Mouse (Mus musculus) heart, embryonic 12.5 days (tissue): ENCODE measurements around the gene Cryba1. TPM values are rescaled to one million over a fixed set of nuclear protein-coding genes. Genes with fewer than 3 reads are reported as not detected.

Experiments used
- ATAC-seq: fragments of 200-750 bp; cut with Nextera tagmentation; 2 replicates; pipeline ENCODE4 v1.8.0; 2017; ENCODE audit warnings: moderate TSS enrichment, moderate library complexity; ENCODE audit not compliant: insufficient number of reproducible peaks, low FRiP score
- H3K27ac ChIP-seq: fragments of 300-500 bp; sonication (generic); 2 replicates; pipeline ENCODE4 v1.5.1; 2016; ENCODE audit warnings: mild to moderate bottlenecking, moderate library complexity; ENCODE audit not compliant: poor library complexity, severe bottlenecking
- H3K27me3 ChIP-seq: fragments of 300-500 bp; sonication (generic); replicated peaks from 2 replicates; pipeline ENCODE4 v1.6.1; 2016; ENCODE audit warnings: mild to moderate bottlenecking, moderate library complexity
- H3K36me3 ChIP-seq: fragments of 300-500 bp; sonication (generic); 2 replicates; pipeline ENCODE4 v1.6.1; 2016; ENCODE audit warnings: mild to moderate bottlenecking, moderate library complexity
- H3K4me1 ChIP-seq: fragments of 300-500 bp; sonication (generic); replicated peaks from 2 replicates; pipeline ENCODE4 v1.6.1; 2016; ENCODE audit warnings: mild to moderate bottlenecking
- H3K4me2 ChIP-seq: fragments of 300-500 bp; sonication (generic); 2 replicates; pipeline ENCODE4 v1.6.1; 2016; ENCODE audit warnings: mild to moderate bottlenecking, moderate library complexity
- H3K4me3 ChIP-seq: fragments of 300-500 bp; sonication (generic); 2 replicates; pipeline ENCODE4 v1.5.1; 2016; ENCODE audit warnings: mild to moderate bottlenecking
- H3K9ac ChIP-seq: fragments of 300-500 bp; sonication (generic); 2 replicates; pipeline ENCODE4 v1.6.1; 2016; ENCODE audit warnings: mild to moderate bottlenecking, moderate library complexity
- H3K9me3 ChIP-seq: fragments of 300-500 bp; sonication (generic); replicated peaks from 2 replicates; pipeline ENCODE4 v1.6.1; 2016; ENCODE audit warnings: mild to moderate bottlenecking, moderate library complexity
- WGBS: fragments of 180-500 bp; shearing (Covaris S2); methylation state at CpG from one replicate; pipeline ENCODE4 v1.1.7; 2016; 5-methylcytosine and 5-hydroxymethylcytosine counted together
- polyA plus RNA-seq: library from polyadenylated mRNA; unstranded; fragments of >200 nt; fragmentation: Nextera tagmentation; extraction: Ambion mirVana; gene quantifications from 2 replicates; pipeline ENCODE4 v1.2.1, GENCODE M21; 2016

Cryba1 gene
- polyA plus RNA-seq, 1 experiment from 2014 or later = not detected

DNA sequence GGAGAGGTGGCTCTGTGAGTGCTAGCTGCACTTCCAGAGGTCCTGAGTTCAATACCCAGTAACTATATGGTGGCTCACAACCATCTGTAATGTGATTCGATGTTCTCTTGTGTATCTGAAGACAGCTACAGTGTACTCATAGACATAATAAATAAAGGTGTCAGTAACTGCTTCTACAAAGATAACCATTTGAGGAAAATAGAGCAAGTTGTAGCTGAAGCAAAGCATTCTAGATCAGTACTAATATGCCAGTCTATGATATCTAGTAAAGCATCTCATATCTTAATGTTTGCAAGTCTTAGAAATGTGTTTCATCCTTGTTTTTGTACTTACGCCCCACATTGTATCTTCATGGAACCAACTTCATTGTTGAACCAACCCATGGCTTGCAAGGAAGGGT is 6.0 kb downstream of the Cryba1 start:
- H3K9ac ChIP-seq = no peak overlapping the region
- H3K9me3 ChIP-seq = no peaks in the 10 kb centered on the region
- H3K4me3 ChIP-seq = no peak overlapping the region
- no peak for ATAC-seq
- H3K36me3 ChIP-seq = peaks cover 6% of the 10 kb centered on the region; the same call in 1 of the 2 replicates
- no peaks in the 10 kb centered on the region for H3K27me3 ChIP-seq
- H3K4me2 ChIP-seq = no peak overlapping the region
- 88% methylated on average over 2 of the region's 2 CpGs for WGBS
- H3K4me1 ChIP-seq = no peaks in the 10 kb centered on the region
- no peak overlapping the region for H3K27ac ChIP-seq

DNA sequence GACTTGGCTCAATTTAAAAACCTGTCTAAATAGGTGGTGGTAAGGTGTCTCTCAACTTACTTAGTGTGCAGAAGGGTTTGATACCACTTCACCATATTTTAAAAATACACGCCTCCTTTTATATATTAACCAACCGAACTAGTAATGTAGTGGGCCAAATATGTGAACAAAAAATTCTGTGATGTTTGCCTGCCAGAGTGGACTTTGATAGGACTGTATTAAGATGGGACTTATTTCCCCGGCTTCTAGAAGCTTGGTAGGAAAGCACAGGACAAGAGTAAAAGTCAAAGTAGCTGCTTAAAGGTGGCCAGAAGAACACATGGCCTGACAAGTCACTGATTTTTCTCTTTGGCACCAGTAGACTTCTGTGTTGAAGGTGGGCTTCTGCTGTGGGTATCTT is 11.3 kb downstream of the Cryba1 start:
- 94% methylated on average over 3 of the region's 3 CpGs for WGBS
- Histone ChIP-seq H3K27me3 (no peaks in the 10 kb centered on the region), H3K4me2 (no peak overlapping the region), H3K27ac (no peak overlapping the region), H3K36me3 (peaks cover 15% of the 10 kb centered on the region), H3K9me3 (no peaks in the 10 kb centered on the region), H3K9ac (no peak overlapping the region), H3K4me1 (0 out of 2 replicates have a peak, but pooled peaks cover 6% of the 10 kb centered on the region), H3K4me3 (no peak overlapping the region)
- no peak for ATAC-seq

DNA sequence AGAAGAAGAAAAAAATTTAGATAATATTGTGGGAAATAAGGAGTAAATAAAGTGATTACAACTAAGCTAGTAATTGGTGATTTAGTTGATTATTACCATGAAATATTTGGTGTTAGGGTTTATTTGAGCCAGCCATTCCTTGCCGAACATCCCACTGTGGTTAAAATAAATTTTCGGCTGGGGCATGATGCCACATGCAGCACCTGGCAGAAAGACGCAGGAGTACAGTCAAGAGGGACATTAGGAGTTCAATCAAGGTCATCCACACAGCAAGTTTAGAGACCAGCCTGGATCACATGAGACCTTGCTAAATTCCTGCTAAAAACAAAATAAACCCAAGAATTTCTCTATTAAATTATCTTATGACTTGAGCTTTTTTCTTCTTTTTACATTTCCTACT is 16.0 kb downstream of the Cryba1 start:
- ATAC-seq = no peak
- Histone ChIP-seq H3K27me3 (no peaks in the 10 kb centered on the region), H3K4me2 (no peak overlapping the region), H3K36me3 (peaks cover 40% of the 10 kb centered on the region), H3K9me3 (no peaks in the 10 kb centered on the region), H3K9ac (no peak overlapping the region), H3K27ac (no peak overlapping the region), H3K4me1 (0 out of 2 replicates have a peak, but pooled peaks cover 6% of the 10 kb centered on the region), H3K4me3 (no peak overlapping the region)
- WGBS = 85% methylated on average over 3 of the region's 3 CpGs

DNA sequence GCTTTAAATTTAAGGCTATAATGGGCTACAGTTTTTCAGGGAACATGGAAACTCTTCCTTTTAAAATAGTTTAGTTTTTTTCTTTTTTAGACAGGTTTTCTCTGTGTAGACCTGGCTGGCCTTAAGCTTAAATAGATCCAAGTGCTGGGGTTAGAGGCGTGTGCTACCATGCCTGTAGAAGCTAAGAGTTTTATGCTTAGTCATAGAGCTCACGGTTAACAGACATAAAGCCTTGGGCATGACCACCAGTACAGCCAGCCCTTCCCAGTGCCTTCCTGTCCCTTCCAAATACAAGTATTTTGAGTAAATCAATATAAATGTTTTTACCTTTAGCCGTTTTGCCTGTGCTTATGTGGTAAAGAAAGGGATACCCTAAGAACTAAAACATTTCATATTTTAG is 19.2 kb downstream of the Cryba1 start:
- Histone ChIP-seq H3K4me2 (no peak overlapping the region), H3K4me3 (no peak overlapping the region), H3K9ac (no peak overlapping the region), H3K4me1 (no peaks in the 10 kb centered on the region), H3K27me3 (no peaks in the 10 kb centered on the region), H3K9me3 (no peaks in the 10 kb centered on the region), H3K36me3 (peaks cover 50% of the 10 kb centered on the region), H3K27ac (no peak overlapping the region)
- whole genome bisulfite sequencing = 85% methylated on average over 3 of the region's 3 CpGs
- ATAC-seq = no peak

DNA sequence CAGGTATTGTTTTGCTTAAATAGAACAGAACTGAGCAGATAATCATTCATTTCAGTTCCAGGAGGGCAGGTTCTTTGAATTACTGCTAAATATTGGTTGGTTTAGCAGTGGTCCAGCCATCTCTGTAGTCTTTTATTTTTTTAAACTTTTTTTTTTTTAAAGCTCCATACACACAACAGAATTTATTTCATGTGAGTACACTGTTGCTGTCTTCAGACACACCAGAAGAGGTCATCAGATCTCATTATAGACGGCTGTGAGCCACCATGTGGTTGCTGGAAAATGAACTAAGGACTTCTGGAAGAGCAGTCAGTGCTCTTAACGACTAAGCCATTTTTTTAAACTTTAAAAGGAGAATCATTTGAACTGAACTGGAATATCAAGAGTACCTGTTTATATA is 27.9 kb downstream of the Cryba1 start:
- 70% methylated on average over 2 of the region's 2 CpGs for WGBS
- Histone ChIP-seq H3K36me3 (peaks cover 60% of the 10 kb centered on the region), H3K9ac (no peak overlapping the region), H3K9me3 (no peaks in the 10 kb centered on the region), H3K27me3 (no peaks in the 10 kb centered on the region), H3K4me2 (no peak overlapping the region), H3K4me1 (peaks cover 9% of the 10 kb centered on the region), H3K4me3 (no peak overlapping the region), H3K27ac (no peak overlapping the region)
- ATAC-seq = no peak

DNA sequence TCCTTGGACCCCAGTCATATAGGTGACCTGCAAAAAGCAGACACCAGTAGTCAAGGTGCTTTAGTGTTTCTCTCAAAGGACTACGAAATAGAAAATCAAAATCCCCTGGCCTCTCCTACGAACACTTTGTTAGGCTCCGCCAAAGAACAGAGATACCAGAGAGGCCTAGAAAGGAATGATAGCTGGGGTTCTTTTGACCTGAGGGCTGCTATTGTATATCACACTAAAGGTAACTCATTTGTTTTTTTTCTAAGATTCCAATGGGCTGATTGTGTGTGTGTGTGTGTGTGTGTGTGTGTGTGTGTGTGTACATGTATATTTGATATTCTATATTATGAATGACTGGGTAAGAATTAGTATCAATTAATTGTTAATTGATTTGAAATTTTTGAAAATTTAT is 32.1 kb downstream of the Cryba1 start:
- Histone ChIP-seq H3K27me3 (no peaks in the 10 kb centered on the region), H3K9me3 (no peaks in the 10 kb centered on the region), H3K4me2 (no peak overlapping the region), H3K4me3 (no peak overlapping the region), H3K27ac (no peak overlapping the region), H3K36me3 (peaks cover 59% of the 10 kb centered on the region), H3K9ac (no peak overlapping the region), H3K4me1 (peaks cover 17% of the 10 kb centered on the region)
- WGBS = 76% methylated on average over 3 of the region's 3 CpGs
- no peak for ATAC-seq

DNA sequence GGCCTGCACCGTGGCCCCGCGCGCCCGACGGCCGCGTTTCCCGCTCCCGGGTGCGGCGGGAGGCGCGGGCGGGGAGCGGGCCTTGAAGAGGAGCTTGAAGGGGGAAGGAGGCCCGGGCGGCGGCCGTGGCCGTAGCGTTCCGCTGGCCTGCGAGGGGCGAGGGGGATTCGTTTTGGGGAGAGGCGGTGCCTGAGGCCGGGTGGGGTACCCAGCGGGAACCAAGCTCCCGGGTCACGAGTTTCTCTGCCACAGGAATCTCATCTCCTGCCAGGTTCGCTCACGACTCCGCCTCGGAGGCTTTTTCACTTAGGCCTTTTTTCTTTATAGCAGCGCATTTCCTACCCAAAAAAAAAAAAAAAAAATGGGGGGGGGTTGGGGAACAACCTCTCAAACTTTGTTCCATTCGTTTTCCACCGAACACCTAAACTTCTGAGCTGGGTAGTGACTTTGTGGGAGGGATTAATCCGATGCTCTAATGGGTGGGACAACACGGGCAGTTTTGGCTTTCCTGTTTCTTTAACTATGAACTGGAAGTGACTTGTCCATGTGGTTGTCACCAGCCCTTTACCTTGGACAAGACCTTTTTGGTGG is 37.4 kb downstream of the Cryba1 start:
- no peaks in the 10 kb centered on the region for H3K9me3 ChIP-seq
- peak overlapping the region; percentile 99 for H3K9ac ChIP-seq
- peak overlapping the region; percentile 95 for H3K4me3 ChIP-seq
- peaks cover 12% of the 10 kb centered on the region for H3K4me1 ChIP-seq
- peak overlapping the region; percentile 98 for H3K27ac ChIP-seq
- H3K4me2 ChIP-seq = peak overlapping the region; percentile 85
- under 1% methylated on average over 39 of the region's 40 CpGs for WGBS
- no peaks in the 10 kb centered on the region for H3K27me3 ChIP-seq
- peaks cover 22% of the 10 kb centered on the region for H3K36me3 ChIP-seq
- ATAC-seq = no peak

DNA sequence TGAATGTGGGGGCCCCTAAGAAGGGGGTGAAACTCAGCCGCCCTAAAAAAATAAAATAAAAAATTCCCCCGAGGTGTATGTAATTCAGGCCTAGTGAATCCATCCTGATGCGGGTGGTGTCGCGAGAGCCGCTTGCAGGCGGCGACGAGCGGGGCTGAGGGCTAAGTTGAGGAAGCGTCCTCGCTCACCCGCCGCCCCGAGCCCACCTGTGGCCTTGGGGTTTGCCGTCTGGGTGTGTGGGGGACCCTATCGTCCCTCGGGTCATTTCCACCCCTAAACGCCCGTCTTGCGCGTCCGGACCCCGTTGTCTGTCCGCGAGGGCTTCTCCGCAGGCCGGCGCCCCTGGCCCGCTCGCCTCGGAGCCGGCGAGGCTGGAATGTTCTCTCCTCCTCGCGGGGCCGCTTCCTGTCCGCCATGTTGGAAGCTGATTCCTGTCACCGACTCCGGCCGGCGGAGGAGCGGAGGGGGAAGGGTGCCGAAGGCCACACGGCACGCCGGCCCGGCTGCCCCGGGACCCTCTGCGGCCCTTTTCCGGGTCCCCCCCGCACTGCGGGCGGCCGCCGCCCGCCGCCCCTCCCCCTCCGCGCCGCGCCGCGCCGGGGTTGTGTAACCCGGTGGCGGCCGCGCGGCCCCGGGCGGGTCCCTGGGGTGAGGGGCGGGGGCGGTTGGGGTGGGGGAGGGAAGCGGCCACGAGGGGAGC is 38.1 kb downstream of the Cryba1 start:
- H3K27ac ChIP-seq = peak overlapping the region; percentile 98
- no peaks in the 10 kb centered on the region for H3K27me3 ChIP-seq
- peak overlapping the region; percentile 85 for H3K4me2 ChIP-seq
- under 1% methylated on average over 53 of the region's 76 CpGs for WGBS
- peak overlapping the region; percentile 95 for H3K4me3 ChIP-seq
- peak overlapping the region; percentile 99 for H3K9ac ChIP-seq
- H3K9me3 ChIP-seq = no peaks in the 10 kb centered on the region
- peaks cover 5% of the 10 kb centered on the region; the same call in 1 of the 2 replicates for H3K4me1 ChIP-seq
- H3K36me3 ChIP-seq = peaks cover 16% of the 10 kb centered on the region
- ATAC-seq = peak; percentile 56

DNA sequence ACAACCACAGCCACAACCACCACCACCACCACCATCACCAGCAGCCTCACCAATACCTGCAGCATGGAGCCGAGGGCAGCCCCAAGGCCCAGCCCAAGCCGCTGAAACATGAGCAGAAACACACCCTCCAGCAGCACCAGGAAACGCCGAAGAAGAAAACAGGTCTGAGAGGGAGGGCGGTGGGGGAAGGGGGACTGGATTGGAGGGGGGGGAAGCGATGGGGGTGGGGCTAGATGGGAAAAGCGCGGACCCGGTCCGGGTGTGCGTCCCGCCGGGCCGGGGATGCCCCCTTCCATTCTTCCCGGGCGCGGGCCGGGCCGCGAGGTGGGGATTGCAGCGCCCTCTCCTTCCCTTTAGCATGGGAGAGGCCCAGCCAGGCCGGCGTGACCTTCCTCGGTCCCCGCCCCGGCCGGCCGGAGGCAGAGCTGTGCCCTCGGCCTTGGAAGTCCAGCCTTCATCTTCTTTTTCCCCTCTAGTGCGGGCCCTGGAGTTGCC is 38.7 kb downstream of the Cryba1 start:
- H3K9me3 ChIP-seq = no peaks in the 10 kb centered on the region
- peak; percentile 61 for ATAC-seq
- peak overlapping the region; percentile 98 for H3K27ac ChIP-seq
- peak overlapping the region; percentile 99 for H3K9ac ChIP-seq
- peak overlapping the region; percentile 95 for H3K4me3 ChIP-seq
- WGBS = under 1% methylated on average over 21 of the region's 30 CpGs
- H3K4me2 ChIP-seq = peak overlapping the region; percentile 85
- peaks cover 10% of the 10 kb centered on the region for H3K36me3 ChIP-seq
- H3K27me3 ChIP-seq = no peaks in the 10 kb centered on the region
- H3K4me1 ChIP-seq = peaks cover 4% of the 10 kb centered on the region; the same call in 1 of the 2 replicates

DNA sequence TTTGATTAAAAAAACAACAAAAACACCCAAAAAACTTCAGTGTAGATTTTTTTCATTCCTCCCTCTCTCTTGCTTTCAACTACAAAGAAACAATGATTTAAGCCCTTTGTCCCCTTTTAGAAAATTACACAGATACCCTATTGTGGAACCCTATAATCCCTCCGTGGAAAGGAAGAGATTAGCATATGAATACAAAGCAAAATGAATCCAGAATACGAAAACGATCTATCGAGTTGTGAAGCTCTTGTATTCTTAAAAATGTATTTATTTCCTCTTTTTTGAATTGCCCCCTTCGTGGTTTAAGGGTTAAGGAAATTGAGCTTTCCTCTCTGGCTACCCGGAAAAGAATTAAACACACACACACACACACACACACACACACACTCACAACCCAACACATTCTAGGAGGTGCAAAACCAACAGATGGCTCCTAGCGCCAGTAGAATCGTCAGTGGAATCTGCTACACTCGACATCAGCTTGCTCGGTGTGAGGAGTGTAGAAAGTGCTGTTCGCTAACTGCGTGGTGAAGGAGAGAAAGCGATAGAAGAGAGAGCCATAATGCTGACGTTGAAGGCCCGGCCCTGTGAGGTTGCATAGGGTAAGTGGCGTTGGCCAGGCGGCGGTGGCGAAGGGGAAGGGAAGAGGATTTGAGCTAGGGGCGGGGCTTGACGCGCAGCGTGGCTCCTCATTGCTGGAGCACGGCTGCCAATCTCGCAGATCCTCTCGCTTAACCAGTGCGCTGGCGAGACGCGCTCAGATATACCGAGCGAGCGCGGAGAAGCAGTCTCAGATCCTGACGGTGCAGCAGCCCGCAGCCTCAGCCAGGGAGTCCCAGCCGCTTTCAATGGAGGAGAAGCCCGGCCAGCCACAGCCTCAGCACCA is 39.5 kb downstream of the Cryba1 start, which contains the start of gene Nufip2:
Gene Nufip2 (plus strand): TSS at position 773 of the 883 bp plus-strand sequence.
- Histone ChIP-seq H3K9me3 (no peaks in the 10 kb centered on the region), H3K4me3 (peak within 1 kb of the TSS; percentile 95), H3K27me3 (no peaks in the 10 kb centered on the region), H3K9ac (peak within 1 kb of the TSS; percentile 99), H3K4me2 (peak within 1 kb of the TSS; percentile 85), H3K27ac (peak within 1 kb of the TSS; percentile 98), H3K4me1 (peaks cover 4% of the 10 kb centered on the region; the same call in 1 of the 2 replicates), H3K36me3 (peaks cover 3% of the 10 kb centered on the region; the same call in 1 of the 2 replicates)
- ATAC-seq = peak; percentile 98
- WGBS = under 1% methylated on average over 38 of the region's 38 CpGs

DNA sequence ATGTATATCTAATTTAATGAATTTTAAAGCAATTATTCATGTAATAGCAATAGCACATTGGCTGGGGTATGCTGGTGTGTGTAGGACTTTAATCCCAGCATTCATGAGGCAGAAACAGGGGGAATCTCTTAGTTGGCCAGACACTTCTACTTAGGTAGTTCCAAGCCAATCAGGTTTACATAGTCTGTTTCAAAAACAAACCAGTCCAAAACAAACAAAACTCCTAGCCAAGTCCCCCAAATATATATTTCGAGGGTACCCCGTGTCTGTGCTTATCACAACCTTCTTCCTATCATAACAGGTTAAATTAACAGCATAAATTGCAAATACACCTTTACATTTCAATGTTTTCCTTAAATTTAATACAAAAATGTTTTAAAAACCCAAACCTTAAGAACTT is 40.2 kb downstream of the Cryba1 start:
- Histone ChIP-seq H3K9ac (no peak overlapping the region), H3K4me1 (peaks cover 4% of the 10 kb centered on the region; the same call in 1 of the 2 replicates), H3K36me3 (no peaks in the 10 kb centered on the region), H3K9me3 (no peaks in the 10 kb centered on the region), H3K4me2 (no peak overlapping the region), H3K4me3 (no peak overlapping the region), H3K27ac (no peak overlapping the region), H3K27me3 (no peaks in the 10 kb centered on the region)
- ATAC-seq = no peak
- WGBS = 51% methylated on average over 2 of the region's 2 CpGs
